Mouse (Mus musculus) retina, postnatal 7 days (tissue): ENCODE measurements around the gene Boc.
A peak's percentile ranks its signal among the peaks of the same experiment; 100 is the strongest.
"Not testable (repeated sequence)": the region's sequence is repeated elsewhere in the genome, so short reads cannot be mapped to it uniquely, and the experiment has no call there.

ENCODE experiments used
- DNase-seq: peaks from one replicate; pipeline ENCODE4 v3.0.0-alpha.2; 2012; ENCODE audit warnings: low read depth, low spot score

Boc gene

GRCm38 (mm10) chr16:44491051-44491450 is 67.6 kb downstream of the Boc start:
- no peak for DNase-seq

GRCm38 (mm10) chr16:44487194-44487593 is 71.5 kb downstream of the Boc start:
- DNase-seq: no peak

DNA sequence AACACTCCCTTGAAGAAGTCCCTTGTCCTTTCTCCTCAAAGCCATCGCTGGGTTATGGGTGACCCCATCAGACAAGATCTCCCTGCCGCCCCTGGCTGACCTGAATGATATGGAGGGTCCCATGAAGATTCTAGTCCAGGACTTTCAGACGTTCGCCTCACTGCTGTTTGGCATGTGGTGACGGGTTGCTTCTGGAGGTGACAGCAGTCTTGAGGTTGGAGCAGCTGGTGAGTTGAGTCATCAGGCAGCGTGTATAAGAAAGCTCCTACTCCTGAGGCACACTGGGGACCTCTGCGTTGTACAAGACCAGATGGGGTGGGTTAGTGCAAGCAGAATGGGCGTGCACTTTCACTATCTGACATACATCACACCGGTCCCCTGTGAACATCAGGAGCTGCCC is 72.1 kb downstream of the Boc start:
- DNase-seq: no peak

- DNase-seq: no peak
These were observed 73.0 kb downstream of the Boc start for GRCm38 (mm10) chr16:44485691-44486090.

DNA sequence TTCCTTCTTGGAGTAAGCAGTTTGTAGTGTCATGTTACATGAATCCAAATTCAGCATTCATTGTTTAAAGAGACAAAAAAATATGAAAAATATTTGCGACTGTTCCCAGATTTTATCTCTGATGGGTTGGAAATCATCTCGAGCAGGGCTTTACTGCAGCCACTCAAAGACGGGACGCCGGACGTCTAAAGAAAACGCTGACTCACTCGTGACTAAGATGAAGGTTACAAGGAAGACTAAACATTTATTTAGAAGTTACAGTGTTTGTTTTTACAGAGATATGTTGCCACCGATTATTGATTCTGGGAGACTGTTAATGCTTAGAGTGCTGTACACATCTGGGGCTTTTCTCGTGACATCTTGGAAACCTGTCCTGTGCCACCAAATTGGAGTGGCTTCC is 73.9 kb downstream of the Boc start:
- DNase-seq: no peak

DNA sequence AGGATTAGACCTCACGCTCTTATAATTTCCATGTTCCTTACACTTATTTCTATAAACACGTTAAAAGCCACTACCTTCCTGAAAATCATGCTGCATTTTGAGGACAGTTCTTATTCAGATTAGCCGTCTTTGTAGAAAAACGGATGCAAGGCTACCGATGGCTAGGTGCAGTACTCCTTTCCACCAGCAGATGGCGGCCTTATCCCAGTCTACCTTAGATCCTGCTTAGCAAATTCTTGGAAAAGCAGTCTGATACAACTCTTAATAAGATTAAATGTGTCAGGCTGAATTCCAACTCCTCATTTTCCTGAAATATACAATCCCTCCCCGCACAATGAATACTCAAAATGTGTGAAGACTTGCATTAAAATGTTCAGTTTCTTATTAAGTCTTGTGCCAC is 74.6 kb downstream of the Boc start:
- DNase-seq: peak; percentile 54

DNA sequence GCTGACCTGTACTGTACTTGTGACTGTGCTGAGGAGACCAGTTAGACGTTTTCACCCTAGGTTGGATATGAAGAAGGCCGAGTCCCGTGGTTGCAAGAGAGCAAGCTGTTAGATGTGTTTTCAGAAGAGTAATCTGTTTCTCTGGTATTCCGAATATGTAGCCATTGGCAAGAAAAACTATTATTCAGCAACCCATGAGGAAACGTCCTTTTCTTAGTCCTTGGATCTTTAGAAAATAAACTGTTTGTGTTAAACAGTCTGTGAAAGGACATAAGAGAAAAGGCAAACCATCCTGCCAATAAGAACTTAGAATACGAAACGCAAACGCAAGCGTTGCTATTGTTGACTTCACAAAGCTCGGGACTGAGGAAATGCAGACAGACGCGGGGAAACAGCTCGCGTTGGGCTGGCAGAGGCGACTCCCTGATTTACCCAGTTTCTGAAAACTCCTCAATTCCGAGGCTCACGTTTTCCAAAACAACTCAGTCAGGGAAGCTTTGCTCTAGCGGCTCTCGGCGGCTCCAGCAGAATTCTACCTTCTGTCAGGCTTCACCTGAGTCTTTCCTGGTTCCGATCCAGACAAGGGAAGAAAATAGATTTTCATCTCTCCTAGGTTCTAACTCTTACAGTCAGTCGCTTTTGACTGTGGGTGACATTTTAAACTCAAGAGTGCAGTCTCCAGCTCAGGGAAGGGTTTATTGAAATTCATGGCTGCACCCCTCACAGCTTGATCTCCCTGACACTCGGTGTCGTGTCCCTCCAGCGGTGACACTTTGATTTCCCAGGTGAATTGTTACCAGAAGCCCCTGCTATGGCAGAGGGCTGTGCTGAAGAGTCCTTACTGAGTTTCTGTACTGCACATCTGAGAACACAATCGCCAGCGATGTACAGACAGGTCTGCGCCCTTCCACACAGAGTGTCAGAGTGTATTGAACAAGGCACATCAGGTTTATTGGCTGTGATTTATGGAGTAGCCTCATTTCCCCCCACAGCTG is 76.8 kb downstream of the Boc start:
- DNase-seq: no peak

- no peak for DNase-seq
These were observed 78.1 kb downstream of the Boc start for GRCm38 (mm10) chr16:44480616-44481015.

GRCm38 (mm10) chr16:44479852-44480251 is 78.8 kb downstream of the Boc start:
- DNase-seq: no peak

- DNase-seq: no peak
These were observed 79.9 kb downstream of the Boc start for GRCm38 (mm10) chr16:44478767-44479166.

DNA sequence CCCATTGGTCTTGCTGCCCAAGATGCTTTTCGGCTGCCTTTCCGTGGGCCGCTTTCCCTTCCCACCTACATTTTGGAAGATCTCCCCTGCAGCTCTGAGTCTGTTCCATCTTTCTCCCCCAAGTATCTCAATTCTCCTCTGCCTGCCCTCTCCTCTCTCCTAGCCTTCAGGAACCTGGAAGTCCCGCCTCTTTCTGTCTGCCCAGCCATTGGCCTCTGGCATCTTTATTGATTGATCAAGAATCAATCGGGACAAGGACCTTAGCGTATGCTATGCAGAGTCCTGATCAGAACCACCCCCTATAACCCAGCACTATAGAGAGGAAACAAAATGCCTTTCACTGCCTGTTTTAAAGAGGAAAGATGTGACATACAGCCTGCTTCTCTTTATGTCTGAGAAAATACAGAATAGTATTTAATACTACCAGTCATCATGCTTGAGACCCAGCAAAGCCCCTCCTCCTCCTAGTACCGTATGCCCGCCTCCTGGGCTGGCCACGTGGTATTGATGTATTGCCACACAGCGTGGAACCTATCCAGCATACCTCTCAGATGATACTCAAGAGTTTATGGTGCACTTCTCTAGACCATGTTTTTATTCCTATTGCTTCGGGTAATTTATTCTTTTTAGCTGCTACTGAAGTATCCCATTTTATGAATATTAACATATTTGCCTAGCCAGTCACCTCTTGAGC is 82.9 kb downstream of the Boc start:
- no peak for DNase-seq

DNA sequence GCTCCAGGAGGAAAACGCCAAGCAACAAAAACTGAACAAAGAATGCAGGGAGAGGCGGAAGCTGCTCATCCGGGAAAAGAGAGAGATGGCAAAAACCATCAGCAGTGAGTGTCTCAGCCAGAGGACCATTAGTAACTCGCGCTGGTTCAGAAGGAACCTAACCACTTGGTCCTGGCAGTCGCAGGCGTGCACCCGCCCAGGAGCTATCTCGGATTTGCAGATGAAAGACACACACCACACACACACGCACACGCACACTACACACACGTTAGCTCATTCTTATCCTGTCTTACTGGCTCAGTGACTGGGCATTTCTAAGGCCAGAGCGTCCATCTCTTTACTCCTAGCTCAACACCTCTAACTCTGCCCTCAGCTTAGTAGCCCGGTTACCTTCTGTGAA is 83.4 kb downstream of the Boc start:
- DNase-seq: no peak

GRCm38 (mm10) chr16:44460922-44461321 is 97.8 kb downstream of the Boc start:
- DNase-seq: no peak

DNA sequence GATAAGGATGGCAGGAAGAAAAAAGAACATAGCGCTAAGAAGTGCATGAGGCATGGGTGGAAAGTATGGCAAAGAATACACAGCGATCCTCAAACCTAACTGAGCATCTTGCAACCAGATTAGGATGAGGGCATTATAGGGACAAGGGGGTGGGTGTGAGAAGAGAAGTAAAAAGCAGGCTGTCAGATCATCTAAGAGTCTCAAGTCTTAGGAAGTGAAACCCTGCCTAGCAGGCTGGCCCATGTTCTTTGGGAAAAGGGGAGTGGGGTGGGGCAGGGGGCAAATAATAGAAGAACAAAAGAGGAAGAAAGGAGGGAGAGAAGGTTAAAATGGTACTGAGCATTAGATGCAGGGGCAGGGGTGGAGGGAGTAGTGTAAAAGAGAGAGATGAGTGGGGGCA is 99.9 kb downstream of the Boc start:
- no peak for DNase-seq

- DNase-seq: no peak
These were observed 100.8 kb downstream of the Boc start for GRCm38 (mm10) chr16:44457858-44458257.

- not testable (repeated sequence) for DNase-seq
These were observed 116.8 kb downstream of the Boc start for GRCm38 (mm10) chr16:44441913-44442312.

GRCm38 (mm10) chr16:44435481-44435880 is 123.2 kb downstream of the Boc start:
- DNase-seq: no peak
